Mouse (Mus musculus) naive thymus-derived CD4-positive, alpha-beta T cell, adult 2 months (primary cell): ENCODE measurements at regions not wholly inside any gene's neighbourhood (a gene's known extent, or its start where the extent isn't known, plus 50 kb on each side); places are given as distances from the start of the nearest gene placed in this dataset.

Experiments used
- DNase-seq: peaks from one replicate; pipeline ENCODE4 v3.0.0-alpha.2; 2011; ENCODE audit warnings: low read depth

GRCm38 (mm10) chr16:92966069-92966866 is 140.3 kb upstream of the Runx1 start:
- no peak for DNase-seq

GRCm38 (mm10) chr16:92965651-92966050 is 139.7 kb upstream of the Runx1 start:
- DNase-seq, result peak; percentile 22

- no peak for DNase-seq
These were observed 137.6 kb upstream of the Runx1 start for GRCm38 (mm10) chr16:92963582-92963981.

- DNase-seq, result no peak
These were observed 135.4 kb upstream of the Runx1 start for GRCm38 (mm10) chr16:92961361-92961760.

- DNase-seq, result no peak
These were observed 134.8 kb upstream of the Runx1 start for GRCm38 (mm10) chr16:92960740-92961139.

GRCm38 (mm10) chr16:92958967-92959366 is 133.0 kb upstream of the Runx1 start:
- no peak for DNase-seq

GRCm38 (mm10) chr16:92958146-92958545 is 132.2 kb upstream of the Runx1 start:
- no peak for DNase-seq

- DNase-seq, result no peak
These were observed 129.6 kb upstream of the Runx1 start for GRCm38 (mm10) chr16:92955508-92955907.

- no peak for DNase-seq
These were observed 129.1 kb upstream of the Runx1 start for GRCm38 (mm10) chr16:92955087-92955486.

- peak; percentile 34 for DNase-seq
These were observed 128.1 kb upstream of the Runx1 start for GRCm38 (mm10) chr16:92953936-92954654.

GRCm38 (mm10) chr16:92952336-92953097 is 126.6 kb upstream of the Runx1 start:
- no peak for DNase-seq

GRCm38 (mm10) chr16:92951516-92951915 is 125.6 kb upstream of the Runx1 start:
- DNase-seq, result no peak

GRCm38 (mm10) chr16:92948494-92948893 is 122.5 kb upstream of the Runx1 start:
- no peak for DNase-seq

- peak; percentile 52 for DNase-seq
These were observed 120.6 kb upstream of the Runx1 start for GRCm38 (mm10) chr16:92946554-92946953.

- DNase-seq, result no peak
These were observed 118.0 kb upstream of the Runx1 start for GRCm38 (mm10) chr16:92943901-92944300.

GRCm38 (mm10) chr16:92939618-92940017 is 113.7 kb upstream of the Runx1 start:
- no peak for DNase-seq

GRCm38 (mm10) chr16:92935848-92936535 is 110.0 kb upstream of the Runx1 start:
- DNase-seq, result peak; percentile 55

GRCm38 (mm10) chr16:92930103-92930502 is 104.2 kb upstream of the Runx1 start:
- DNase-seq, result no peak

GRCm38 (mm10) chr16:92928201-92928600 is 102.3 kb upstream of the Runx1 start:
- peak; percentile 60 for DNase-seq

GRCm38 (mm10) chr16:92927662-92928061 is 101.7 kb upstream of the Runx1 start:
- peak; percentile 49 for DNase-seq

- no peak for DNase-seq
These were observed 100.9 kb upstream of the Runx1 start for GRCm38 (mm10) chr16:92926853-92927252.

GRCm38 (mm10) chr16:92920947-92921346 is 95.0 kb upstream of the Runx1 start:
- DNase-seq, result no peak
